Mouse (Mus musculus) G1E (cell line): ENCODE data around the gene Sppl2a.

Source experiments
- CTCF ChIP-seq: IDR thresholded peaks from 2 replicates; pipeline ENCODE4 v1.5.1; 2012; ENCODE audit warnings: low read depth, low read length, inconsistent platforms, mixed read lengths
- POLR2AphosphoS5 ChIP-seq: IDR thresholded peaks from 2 replicates; pipeline ENCODE4 v1.6.1; 2012; ENCODE audit warnings: low read depth, low read length, inconsistent platforms; ENCODE audit not compliant: insufficient replicate concordance
- TAL1 ChIP-seq: conservative IDR thresholded peaks from 2 replicates; pipeline ENCODE4 v1.6.1; 2012; ENCODE audit warnings: low read depth, low read length, inconsistent platforms, mixed read lengths

DNA sequence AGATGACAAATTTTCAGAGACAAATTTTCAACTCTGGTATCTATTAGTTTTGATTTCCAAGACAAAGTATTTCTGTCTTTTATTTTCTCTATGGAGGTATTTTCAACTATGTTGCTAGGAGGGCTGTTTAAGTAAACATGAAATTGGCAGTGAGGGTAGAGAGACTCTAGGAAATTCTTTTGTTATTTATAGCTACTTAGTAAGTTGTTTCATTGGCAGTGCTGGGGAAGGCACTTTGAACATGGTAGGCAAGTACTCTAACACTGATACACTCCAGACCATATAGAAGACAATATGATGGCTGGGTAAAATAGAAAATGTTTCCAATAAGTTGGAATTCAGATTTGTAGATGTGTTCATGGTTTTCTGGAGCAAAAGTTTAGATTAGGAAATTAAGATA is 41.3 kb downstream of the Sppl2a start:
- TF ChIP-seq POLR2AphosphoS5 (no peak), CTCF (no peak), TAL1 (no peak)
